Mouse (Mus musculus) lung, postnatal 0 days (tissue): ENCODE measurements at regions not wholly inside any gene's neighbourhood (a gene's known extent, or its start where the extent isn't known, plus 50 kb on each side); places are given as distances from the start of the nearest gene placed in this dataset.

ENCODE experiments used
- CTCF ChIP-seq: IDR thresholded peaks from 2 replicates; pipeline ENCODE4 v1.5.1; 2016; ENCODE audit warnings: antibody characterized with exemption, mild to moderate bottlenecking
- EP300 ChIP-seq: IDR thresholded peaks from 2 replicates; pipeline ENCODE4 v1.6.1; 2016; ENCODE audit warnings: antibody characterized with exemption, mild to moderate bottlenecking, control low read depth

DNA sequence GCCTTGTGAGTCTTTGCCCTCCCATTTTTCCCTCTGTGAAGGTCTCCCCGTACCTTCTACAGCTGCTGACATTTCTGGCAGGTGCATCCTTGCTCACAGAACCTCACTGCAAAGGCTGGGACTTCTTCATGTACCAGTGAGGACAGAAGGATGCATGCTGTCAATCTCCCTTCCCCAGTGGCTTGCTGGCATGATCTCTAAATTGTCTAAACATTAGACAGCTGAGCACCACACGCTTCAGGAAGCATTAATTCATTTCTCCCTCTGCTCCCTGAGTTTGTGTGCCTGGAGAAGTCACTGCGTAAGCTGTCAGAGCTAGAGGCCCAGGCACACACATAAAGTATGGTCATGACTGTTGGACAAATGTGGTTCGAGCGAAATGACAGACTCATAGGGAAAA is 69.1 kb upstream of the Fat4 start:
- TF ChIP-seq CTCF = no peak
- TF ChIP-seq EP300 = no peak
